Mouse (Mus musculus): Measurements from ENCODE around the gene Angptl3.

GRCm38 (mm10) chr4:99030686-99031085 lies at the start of gene Angptl3:
- TF ChIP-seq CTCF (IDR thresholded peaks at IDR 0.05; ENCODE audit: low read depth) (no peak), EP300 (IDR thresholded peaks at IDR 0.05; ENCODE audit: low read depth) (no peak)
